Mouse (Mus musculus) midbrain, postnatal 0 days (tissue): ENCODE results near the gene Zfp30. TPM values are rescaled to one million over a fixed set of nuclear protein-coding genes. Genes with fewer than 3 reads are reported as not detected.

Experiments used
- ATAC-seq: fragments of 200-750 bp; cut with Nextera tagmentation; 2 replicates; pipeline ENCODE4 v1.8.0; 2017; ENCODE audit warnings: moderate number of reproducible peaks, mild to moderate bottlenecking, moderate TSS enrichment, moderate library complexity; ENCODE audit not compliant: low FRiP score
- DNase-seq: peaks from one replicate; pipeline ENCODE4 v3.0.0-alpha.2; 2015; ENCODE audit warnings: low spot score
- H3K27ac ChIP-seq: fragments of 300-500 bp; sonication (generic); 2 replicates; pipeline ENCODE4 v1.5.1; 2014; ENCODE audit warnings: low read depth, mild to moderate bottlenecking, low read length, mixed read lengths
- H3K27me3 ChIP-seq: fragments of 300-500 bp; sonication (generic); 2 replicates; pipeline ENCODE4 v1.6.1; 2014; ENCODE audit warnings: low read length, control low read depth, mixed read lengths; ENCODE audit not compliant: insufficient read depth
- H3K36me3 ChIP-seq: fragments of 300-500 bp; sonication (generic); 2 replicates; pipeline ENCODE4 v1.6.1; 2014; ENCODE audit warnings: low read length, control low read depth, mixed read lengths; ENCODE audit not compliant: insufficient read depth
- H3K4me1 ChIP-seq: fragments of 300-500 bp; sonication (generic); 2 replicates; pipeline ENCODE4 v1.6.1; 2014; ENCODE audit warnings: mild to moderate bottlenecking, control low read depth, antibody characterized with exemption, low read length, mixed read lengths; ENCODE audit not compliant: insufficient read depth
- H3K4me2 ChIP-seq: fragments of 300-500 bp; sonication (generic); 2 replicates; pipeline ENCODE4 v1.6.1; 2014; ENCODE audit warnings: low read depth, mild to moderate bottlenecking, low read length, mixed read lengths; ENCODE audit not compliant: poor library complexity, severe bottlenecking
- H3K4me3 ChIP-seq: fragments of 300-500 bp; sonication (generic); 2 replicates; pipeline ENCODE4 v1.5.1; 2014; ENCODE audit warnings: low read depth, mild to moderate bottlenecking, low read length, moderate library complexity
- H3K9ac ChIP-seq: fragments of 300-500 bp; sonication (generic); replicated peaks from 2 replicates; pipeline ENCODE4 v1.6.1; 2014; ENCODE audit warnings: mild to moderate bottlenecking, low read length, moderate library complexity, mixed read lengths; ENCODE audit not compliant: poor library complexity, severe bottlenecking
- H3K9me3 ChIP-seq: fragments of 300-500 bp; sonication (generic); 2 replicates; pipeline ENCODE4 v1.6.1; 2016; ENCODE audit warnings: low read length, control low read depth
- CTCF ChIP-seq: IDR thresholded peaks from 2 replicates; pipeline ENCODE4 v1.5.1; 2016; ENCODE audit warnings: antibody characterized with exemption, mild to moderate bottlenecking
- WGBS: fragments of 180-500 bp; shearing (Covaris S2); extraction: QIAGEN DNeasy Blood & Tissue Kit; methylation state at CpG from one replicate; pipeline ENCODE4 v1.1.7; 2014; 5-methylcytosine and 5-hydroxymethylcytosine counted together
- polyA plus RNA-seq: library from polyadenylated mRNA; unstranded; fragments of >200 nt; fragmentation: Nextera tagmentation; extraction: Ambion mirVana; gene quantifications from 2 replicates; pipeline ENCODE4 v1.2.1, GENCODE M21; 2015
- total RNA-seq: library from RNA; depleted of rRNA; stranded (reverse); fragments of >200 nt; gene quantifications from 2 replicates; pipeline ENCODE4 v1.2.3, GENCODE M21; 2014

The Zfp30 gene
- total and polyA plus RNA-seq, 2 experiments from 2014 or later, result 12.2 to 13.2 TPM

DNA sequence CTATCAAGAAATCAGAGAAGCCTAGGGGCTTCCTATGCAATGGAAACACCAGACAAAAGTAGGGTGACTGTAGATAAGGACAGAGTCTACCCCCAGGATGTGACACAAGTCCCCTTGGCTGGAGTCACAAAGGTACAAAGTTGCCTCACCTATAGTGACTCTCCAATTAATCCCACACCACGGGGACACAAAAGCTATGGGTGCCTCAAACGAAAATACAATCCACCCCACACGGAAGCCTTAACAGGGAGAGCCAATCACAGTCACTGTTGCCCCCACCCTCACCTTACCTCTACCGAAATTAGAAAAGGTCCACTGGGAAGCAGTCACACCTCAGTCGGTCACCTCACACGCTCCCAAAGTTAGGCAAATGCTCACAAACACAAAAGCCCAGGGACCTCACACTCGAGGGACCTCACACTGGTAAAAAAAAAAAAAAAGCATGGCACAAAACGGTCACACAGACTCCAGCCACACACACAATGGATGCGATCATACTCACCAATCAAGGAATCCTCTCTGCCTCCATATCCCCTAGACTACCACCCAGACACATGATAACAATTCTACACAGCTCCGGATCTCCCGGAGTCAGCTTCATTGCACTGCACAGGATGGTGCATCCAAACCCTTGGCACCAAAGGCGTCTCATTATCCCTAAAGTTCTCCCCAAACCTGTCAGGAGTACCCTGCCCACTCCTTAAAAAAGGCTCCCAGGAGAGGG is 31.4 kb downstream of the Zfp30 start:
- Histone ChIP-seq H3K27ac (peak overlapping the region; percentile 79), H3K36me3 (no peaks in the 10 kb centered on the region), H3K4me3 (peak overlapping the region; percentile 46), H3K4me2 (peak overlapping the region; percentile 59), H3K9ac (peak overlapping the region; percentile 65), H3K4me1 (peaks cover 23% of the 10 kb centered on the region), H3K27me3 (no peaks in the 10 kb centered on the region), H3K9me3 (no peaks in the 10 kb centered on the region)
- no peak for TF ChIP-seq CTCF
- ATAC-seq, result peak; percentile 58; the same call in 1 of the 2 replicates
- peak; percentile 30 for DNase-seq
- 2% methylated on average over 12 of the region's 12 CpGs for WGBS

DNA sequence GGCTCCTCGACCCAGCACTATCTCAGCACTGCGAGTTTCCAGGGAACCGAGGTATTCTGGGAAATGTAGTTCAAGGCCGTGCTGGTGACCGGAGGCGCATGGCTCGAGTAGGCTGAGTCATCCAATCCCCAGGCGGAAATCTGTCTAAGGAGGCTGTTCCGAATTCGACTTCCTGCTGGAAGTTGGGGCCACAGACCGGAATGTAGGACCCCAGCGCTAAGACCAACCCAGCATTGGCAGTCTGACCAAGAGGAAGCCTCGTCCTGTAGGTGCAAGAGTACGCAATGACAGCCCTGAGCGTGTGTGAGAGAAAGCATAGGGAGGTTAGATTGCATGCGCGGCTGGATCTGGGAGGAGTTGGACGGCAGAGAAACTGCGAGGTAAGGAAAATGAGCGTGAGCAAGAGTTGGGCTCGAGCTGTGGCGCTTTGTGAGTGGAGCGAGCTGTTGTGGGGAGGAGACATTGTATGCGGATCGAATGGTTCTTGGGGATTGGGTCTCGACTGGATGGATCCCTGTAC is 32.2 kb downstream of the Zfp30 start, which contains the start of gene Zfp790:
TSS of gene Zfp790 (plus strand) at position 205 of the 520 bp plus-strand sequence.
- Histone ChIP-seq H3K9me3 (no peaks in the 10 kb centered on the region), H3K4me2 (peak within 1 kb of the TSS; percentile 59), H3K27ac (peak within 1 kb of the TSS; percentile 79), H3K27me3 (no peaks in the 10 kb centered on the region), H3K36me3 (no peaks in the 10 kb centered on the region), H3K4me3 (peak within 1 kb of the TSS; percentile 46), H3K9ac (peak within 1 kb of the TSS; percentile 65), H3K4me1 (peaks cover 23% of the 10 kb centered on the region)
- ATAC-seq (peak; percentile 94), DNase-seq (peak; percentile 98)
- no peak; the same call in 1 of the 2 replicates for TF ChIP-seq CTCF
- under 1% methylated on average over 26 of the region's 26 CpGs for WGBS

DNA sequence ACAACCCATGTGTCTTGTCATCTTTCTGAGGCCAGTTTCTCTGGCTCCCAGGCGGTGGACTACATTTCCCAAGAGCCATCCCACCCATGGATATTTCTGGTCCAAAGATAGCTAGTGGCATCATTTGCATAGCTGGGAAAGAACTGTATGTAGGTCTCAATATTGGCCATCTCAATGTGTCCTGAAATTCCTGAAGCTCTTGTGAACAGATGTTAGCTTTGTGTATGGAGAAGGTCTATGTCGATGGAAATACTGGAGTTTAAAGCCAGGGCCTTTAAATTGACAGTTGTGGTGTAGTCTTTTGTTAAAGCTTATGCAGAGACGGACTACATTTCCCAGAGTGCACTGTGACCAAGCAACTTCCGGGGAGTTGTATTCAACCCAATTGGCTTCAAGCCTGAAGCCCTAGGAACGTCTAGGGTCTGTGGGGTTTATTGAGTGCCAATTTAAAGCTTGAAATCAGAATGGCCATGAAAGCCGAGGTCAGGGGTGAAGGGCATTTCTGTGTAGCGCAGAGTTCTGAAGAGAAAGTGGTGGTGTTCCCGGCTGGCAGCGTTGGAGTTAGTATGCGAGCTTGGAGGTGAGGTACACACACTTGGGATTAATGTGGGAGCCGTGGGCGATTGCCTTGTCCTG is 34.9 kb downstream of the Zfp30 start:
- H3K9me3 ChIP-seq, result no peaks in the 10 kb centered on the region
- no peak for TF ChIP-seq CTCF
- WGBS, result 1% methylated on average over 12 of the region's 12 CpGs

DNA sequence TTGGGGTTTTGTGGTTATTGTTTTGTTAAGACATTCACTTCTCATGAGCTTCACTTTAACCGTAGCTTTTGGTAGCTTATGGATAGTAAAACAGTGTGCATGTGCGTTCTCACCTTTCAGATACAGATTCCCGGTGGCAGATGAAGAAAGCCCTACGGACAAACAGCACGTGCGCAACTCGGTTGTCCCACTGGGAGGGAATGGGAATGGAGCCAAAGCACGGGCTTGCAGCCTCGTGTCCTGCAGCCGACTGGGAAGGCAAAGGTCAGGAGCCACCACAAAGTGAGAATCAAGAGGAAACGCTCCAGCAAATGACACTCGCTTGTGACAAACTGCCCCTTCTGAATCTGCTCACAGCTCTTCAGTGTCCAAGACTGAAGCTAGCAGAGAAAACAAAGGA is 44.2 kb downstream of the Zfp30 start:
- no peak overlapping the region for H3K9ac ChIP-seq
- WGBS, result 92% methylated on average over 12 of the region's 12 CpGs
- DNase-seq (no peak), ATAC-seq (no peak)
- no peak for TF ChIP-seq CTCF
- H3K27me3 ChIP-seq, result no peaks in the 10 kb centered on the region
- peaks cover 58% of the 10 kb centered on the region for H3K36me3 ChIP-seq
- H3K9me3 ChIP-seq, result no peaks in the 10 kb centered on the region; the same call in 1 of the 2 replicates
- no peaks in the 10 kb centered on the region for H3K4me1 ChIP-seq
- H3K4me2 ChIP-seq, result no peak overlapping the region
- no peak overlapping the region for H3K4me3 ChIP-seq
- no peak overlapping the region for H3K27ac ChIP-seq

More for the DNA sequence above, 34.9 kb downstream of the Zfp30 start:
- H3K27ac ChIP-seq, result peak overlapping the region; percentile 80
- H3K36me3 ChIP-seq, result peaks cover 2% of the 10 kb centered on the region; the same call in 1 of the 2 replicates
- H3K27me3 ChIP-seq, result no peaks in the 10 kb centered on the region
- H3K9ac ChIP-seq, result peak overlapping the region; percentile 57
- peak overlapping the region; percentile 64 for H3K4me2 ChIP-seq
- H3K4me3 ChIP-seq, result peak overlapping the region; percentile 53
- peaks cover 23% of the 10 kb centered on the region for H3K4me1 ChIP-seq
- DNase-seq, result peak; percentile 95
- ATAC-seq, result peak; percentile 71

DNA sequence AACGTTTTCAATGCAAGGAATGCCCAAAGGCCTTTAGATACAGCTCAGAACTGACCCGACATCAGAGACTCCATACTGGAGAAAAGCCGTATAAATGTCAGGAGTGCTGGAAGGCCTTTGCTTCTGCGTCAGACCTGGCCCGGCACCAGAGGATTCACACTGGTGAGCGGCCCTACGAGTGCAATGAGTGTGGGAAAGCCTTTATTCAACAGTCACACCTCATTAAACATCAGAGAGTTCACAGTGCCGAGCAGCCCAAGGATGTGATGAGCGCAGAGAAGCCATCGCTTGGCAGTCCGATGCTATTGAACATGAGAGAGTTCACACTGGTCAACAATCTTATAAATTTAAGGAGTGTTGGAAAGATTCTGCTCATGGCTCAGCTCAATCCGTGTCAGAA is 46.0 kb downstream of the Zfp30 start:
- H3K36me3 ChIP-seq, result peaks cover 60% of the 10 kb centered on the region
- H3K27me3 ChIP-seq, result no peaks in the 10 kb centered on the region
- no peak for DNase-seq
- WGBS, result 74% methylated on average over 12 of the region's 12 CpGs
- no peak overlapping the region for H3K4me3 ChIP-seq
- no peaks in the 10 kb centered on the region; the same call in 1 of the 2 replicates for H3K9me3 ChIP-seq
- H3K9ac ChIP-seq, result no peak overlapping the region
- H3K4me1 ChIP-seq, result no peaks in the 10 kb centered on the region
- TF ChIP-seq CTCF, result no peak
- H3K27ac ChIP-seq, result no peak overlapping the region
- no peak overlapping the region for H3K4me2 ChIP-seq
- no peak for ATAC-seq

DNA sequence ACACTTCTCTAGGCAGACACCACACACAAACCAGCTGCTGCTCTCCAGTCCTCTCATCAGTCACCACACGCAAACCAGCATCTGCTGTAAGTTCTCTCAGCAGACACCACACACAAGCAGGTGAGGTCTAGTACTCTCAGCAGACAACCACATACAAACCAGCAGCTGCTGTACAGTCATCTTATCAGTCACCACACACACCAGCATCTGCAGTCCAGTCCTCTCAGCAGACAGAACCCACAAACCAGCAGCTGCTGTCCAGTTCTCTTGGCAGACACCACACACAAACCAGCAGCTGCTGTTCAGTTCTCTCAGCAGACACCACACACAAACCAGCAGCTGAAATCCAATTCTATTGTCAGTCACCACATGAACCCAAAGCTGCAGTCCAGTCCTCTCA is 53.0 kb downstream of the Zfp30 start:
- H3K36me3 ChIP-seq, result peaks cover 17% of the 10 kb centered on the region
- H3K9ac ChIP-seq, result no peak overlapping the region
- H3K4me1 ChIP-seq, result no peaks in the 10 kb centered on the region
- no peak overlapping the region for H3K4me3 ChIP-seq
- DNase-seq, result no peak
- TF ChIP-seq CTCF, result no peak
- 95% methylated on average over 1 of the region's 1 CpGs for WGBS
- no peak overlapping the region for H3K4me2 ChIP-seq
- no peak overlapping the region for H3K27ac ChIP-seq
- no peaks in the 10 kb centered on the region for H3K9me3 ChIP-seq
- H3K27me3 ChIP-seq, result no peaks in the 10 kb centered on the region
- no peak for ATAC-seq
